Mouse (Mus musculus): ENCODE data around the gene Cpox.

DNA sequence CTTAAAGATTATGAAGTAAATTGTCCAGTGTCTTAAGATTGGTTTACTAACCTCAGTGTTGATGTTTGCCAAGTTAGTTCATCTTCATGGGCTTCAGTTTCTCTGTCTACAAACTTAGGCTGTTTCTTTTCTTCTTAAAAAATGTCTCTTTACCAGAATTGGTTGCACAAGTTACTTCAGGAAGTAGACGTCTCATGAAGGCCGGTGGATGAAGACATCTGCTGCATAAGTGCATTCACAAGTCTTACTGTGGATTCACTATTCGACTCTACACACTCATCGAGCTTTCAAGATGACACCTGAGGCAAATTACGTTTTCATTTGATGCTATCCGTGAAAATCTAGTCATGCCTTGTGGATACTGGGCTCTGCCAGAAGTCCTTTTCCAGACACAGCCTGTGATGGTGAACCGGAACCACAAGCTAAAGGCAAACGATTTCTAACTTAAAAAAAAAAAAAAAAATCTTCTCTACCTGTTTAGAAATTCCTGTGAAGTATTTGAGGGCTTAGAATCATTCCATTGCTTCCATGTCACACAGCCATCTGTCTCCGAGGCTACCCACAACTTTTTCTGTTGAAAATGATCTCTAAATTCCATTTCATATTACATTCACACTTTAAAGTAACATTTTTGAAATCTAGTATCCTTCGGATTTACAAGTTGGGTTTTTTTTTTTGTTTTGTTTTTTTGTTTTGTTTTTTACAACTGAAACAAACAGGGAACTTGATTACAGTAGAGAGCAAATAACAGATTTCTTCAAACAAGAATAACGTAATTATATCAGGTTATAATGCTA is 56.8 kb downstream of the Cpox start:
- no peak for TF ChIP-seq CHD2 (IDR thresholded peaks at IDR 0.05; ENCODE audit: low read depth, low read length)
- no peak for TF ChIP-seq HCFC1 (IDR thresholded peaks at IDR 0.05; ENCODE audit: borderline replicate concordance, insufficient read depth, low read length)
